In genomic region chr3:96904393-96904792, GRCm38 (mm10) we compare ENCODE assay signal across 7 mouse cellular contexts. TPM values are rescaled to one million over a fixed set of nuclear protein-coding genes. Genes with fewer than 3 reads are reported as not detected.
A peak's percentile ranks its signal among the peaks of the same experiment; 100 is the strongest.
DNase-seq lines count a peak whose midpoint lies in the region; ATAC-seq and TF ChIP-seq lines count a peak whose summit lies in the region.

Gene Gja5, plus strand, starts transcription at chr3:96904693.

- CTCF ChIA-PET in Patski (lab: Charles Lee): interaction anchor here (1.8 kb wide), 1 partner anchor 91 kb away, joined by 5 read pairs; no protein-coding TSS in a partner anchor

- no peaks in the 10 kb centered on the region for H3K9me3 ChIP-seq in E14TG2a.4 (ENCODE audit: low read length)
- H3K9me3 ChIP-seq in heart, embryonic 14.5 days (ENCODE audit: control insufficient read depth, low read length): no peaks in the 10 kb centered on the region
- no peaks in the 10 kb centered on the region for H3K9me3 ChIP-seq in liver, embryonic 14.5 days (ENCODE audit: control insufficient read depth, low read length)

- peak; percentile 3 for ATAC-seq in Patski
- no peak for ATAC-seq in heart, embryonic 14.5 days (ENCODE audit: insufficient number of reproducible peaks, insufficient read depth, low FRiP score, low read depth)
- no peak for ATAC-seq in liver, embryonic 14.5 days (ENCODE audit: insufficient read depth)

- no peak for TF ChIP-seq EP300 in liver, embryonic 14.5 days (IDR thresholded peaks at IDR 0.05; ENCODE audit: low read depth)

- 15% methylated on average over 14 of the region's 14 CpGs for WGBS in heart, embryonic 14.5 days
- WGBS in liver, embryonic 14.5 days (ENCODE audit: insufficient replicate concordance): 9% methylated on average over 14 of the region's 14 CpGs

- H3K4me3 ChIP-seq in E14TG2a.4 (replicated peaks; ENCODE audit: low read length): peak within 1 kb of the TSS; percentile 100
- peak within 1 kb of the TSS; percentile 63 to 96 for H3K4me3 ChIP-seq in heart, embryonic 14.5 days (ENCODE audit: control insufficient read depth in 1 of 2, insufficient read depth in 1 of 2, low read depth in 1 of 2, low read length in 2 of 2)
- peak within 1 kb of the TSS; percentile 84 to 97 for H3K4me3 ChIP-seq in liver, embryonic 14.5 days (ENCODE audit: insufficient read depth in 1 of 2, low read depth in 2 of 2, low read length in 2 of 2)

- H3K27me3 ChIP-seq in E14TG2a.4 (ENCODE audit: insufficient read depth, low read length) (no peaks in the 10 kb centered on the region; the same call in 1 of the 2 replicates), Patski (peaks cover 1% of the 10 kb centered on the region)
- no peaks in the 10 kb centered on the region for H3K27me3 ChIP-seq in heart, embryonic 14.5 days (ENCODE audit: control insufficient read depth, insufficient read depth, low read length)
- H3K27me3 ChIP-seq in liver, embryonic 14.5 days (ENCODE audit: control insufficient read depth, insufficient read depth, low read length): no peaks in the 10 kb centered on the region; the same call in 1 of the 2 replicates

- no peak for DNase-seq in Patski (ENCODE audit: low read depth, low spot score)
- DNase-seq in liver, embryonic 14.5 days (ENCODE audit: low read depth in 3 of 3, low spot score in 3 of 3): peak in 1 of 3 experiments; percentile 9
- no peak for DNase-seq in retina, postnatal 1 day
- no peak for DNase-seq in adrenal gland, adult 2 months
- DNase-seq in right cerebral cortex, postnatal 10 days (ENCODE audit: low spot score in 2 of 2): no peak

- no peak within 1 kb of the TSS; a peak in 1 of 4 replicates for H3K27ac ChIP-seq in heart, embryonic 14.5 days (replicated peaks in 1 of 2; ENCODE audit: control insufficient read depth in 1 of 2, insufficient read depth in 1 of 2, low read depth in 2 of 2, low read length in 2 of 2)
- H3K27ac ChIP-seq in liver, embryonic 14.5 days: no peak within 1 kb of the TSS; the same call in 1 of the 2 replicates

- H3K9ac ChIP-seq in heart, embryonic 14.5 days (ENCODE audit: low read length): peak within 1 kb of the TSS; percentile 77
- H3K9ac ChIP-seq in liver, embryonic 14.5 days (replicated peaks): peak within 1 kb of the TSS; percentile 73

- H3K4me2 ChIP-seq in heart, embryonic 14.5 days (ENCODE audit: low read length): peak within 1 kb of the TSS; percentile 92
- peak within 1 kb of the TSS; percentile 85 for H3K4me2 ChIP-seq in liver, embryonic 14.5 days (ENCODE audit: low read depth)

- POLR2A ChIA-PET in Patski (lab: Charles Lee): interaction anchor here (0.7 kb wide), 1 partner anchor 362 kb away, joined by 3 read pairs; no protein-coding TSS in a partner anchor

- TF ChIP-seq CTCF in E14TG2a.4 (conservative IDR thresholded peaks at IDR 0.05; ENCODE audit: low read length): no peak
- no peak for TF ChIP-seq CTCF in Patski (IDR thresholded peaks at IDR 0.05)
- no peak for TF ChIP-seq CTCF in liver, embryonic 14.5 days (IDR thresholded peaks at IDR 0.05; ENCODE audit: low read depth)

- H3K36me3 ChIP-seq in E14TG2a.4 (ENCODE audit: insufficient read depth, low read length): 0 out of 2 replicates have a peak, but pooled peaks cover 4% of the 10 kb centered on the region
- H3K36me3 ChIP-seq in heart, embryonic 14.5 days (ENCODE audit: control insufficient read depth, insufficient read depth, low read length): no peaks in the 10 kb centered on the region
- H3K36me3 ChIP-seq in liver, embryonic 14.5 days (replicated peaks; ENCODE audit: control insufficient read depth, insufficient read depth, low read depth): no peaks in the 10 kb centered on the region

- in situ Hi-C loops in Patski (cut with MboI; ENCODE audit: low pct_unique_long_range_greater_than_20kb): no loop called here

- H3K4me1 ChIP-seq in E14TG2a.4 (replicated peaks; ENCODE audit: low read depth, low read length): peaks cover 12% of the 10 kb centered on the region
- peaks cover 0 to 5% of the 10 kb centered on the region in 2 experiments; a peak in 2 of 4 replicates for H3K4me1 ChIP-seq in heart, embryonic 14.5 days (ENCODE audit: control insufficient read depth in 2 of 2, insufficient read depth in 2 of 2, low read length in 2 of 2)
- peaks cover 5 to 16% of the 10 kb centered on the region in 2 experiments for H3K4me1 ChIP-seq in liver, embryonic 14.5 days (replicated peaks; ENCODE audit: control insufficient read depth in 2 of 2, insufficient read depth in 2 of 2, low read length in 1 of 2)

RNA-seq across cellular contexts. Expression of gene Gja5, which starts in this region (rescaled TPM):
- polyA plus RNA-seq in Patski (2021): 0.13 TPM
- 40.1 and 43.4 TPM in 2 replicates for polyA plus RNA-seq in heart, embryonic 14.5 days (2014; fragmentation: Nextera tagmentation; extraction: Ambion mirVana)
- 1.4 and 1.5 TPM in 2 replicates for polyA plus RNA-seq in liver, embryonic 14.5 days (2012; rRNA removed)
- polyA plus RNA-seq in liver, embryonic 14.5 days (2014; fragmentation: Nextera tagmentation; extraction: Ambion mirVana): 0.58 and 0.68 TPM in 2 replicates
- total RNA-seq in adrenal gland, adult 2 months (2021): 1 to 10 TPM; 1.7 to 2.1 TPM
- polyA plus RNA-seq in adrenal gland, adult 2 months (2012; rRNA removed): 1.4 and 1.6 TPM in 2 replicates

Comparison
In these comparisons a context has a peak if more than half of its experiments do, and no peak if none do; other contexts are left out.
1. RNA of gene Gja5 (polyA plus RNA-seq): 40.1 to 43.4 TPM in heart, embryonic 14.5 days; 0.58 to 1.5 TPM in liver, embryonic 14.5 days, 1.4 to 1.6 TPM in adrenal gland, adult 2 months and 0.13 TPM in Patski (single experiment); every median in the first group is over 10 times any median in the second.
2. Peak in ATAC-seq in Patski; RNA of the gene not detected or under 1 TPM.
3. Peak in every context shown above with its lines, with median percentiles within 50 percentile points of each other: H3K4me3 ChIP-seq.